Mouse (Mus musculus): ENCODE measurements around the gene Grin2c. TPM values are rescaled to one million over a fixed set of nuclear protein-coding genes. Genes with fewer than 3 reads are reported as not detected.

Gene Grin2c
- polyA plus RNA-seq, 1 experiment, result 0.89 TPM

- TF ChIP-seq POLR2A (IDR thresholded peaks at IDR 0.05; ENCODE audit: borderline replicate concordance, extremely low read depth, insufficient read depth, insufficient read length, poor library complexity, severe bottlenecking) (no peak), CTCF (IDR thresholded peaks at IDR 0.05; ENCODE audit: borderline replicate concordance, extremely low read depth, insufficient read depth, insufficient read length) (no peak)
- no peak for DNase-seq (ENCODE audit: low read depth)
Observed at GRCm38 (mm10) chr11:115272894-115273498, 6.0 kb upstream of the Grin2c start.

GRCm38 (mm10) chr11:115271481-115271880 lies 4.4 kb upstream of the Grin2c start:
- DNase-seq (ENCODE audit: low read depth), result no peak
- no peak for TF ChIP-seq POLR2A (IDR thresholded peaks at IDR 0.05; ENCODE audit: borderline replicate concordance, extremely low read depth, insufficient read depth, insufficient read length, poor library complexity, severe bottlenecking)
- no peak for TF ChIP-seq CTCF (IDR thresholded peaks at IDR 0.05; ENCODE audit: borderline replicate concordance, extremely low read depth, insufficient read depth, insufficient read length)

GRCm38 (mm10) chr11:115271052-115271451 lies 4.0 kb upstream of the Grin2c start:
- no peak for DNase-seq (ENCODE audit: low read depth)
- TF ChIP-seq CTCF (IDR thresholded peaks at IDR 0.05; ENCODE audit: borderline replicate concordance, extremely low read depth, insufficient read depth, insufficient read length), result no peak
- TF ChIP-seq POLR2A (IDR thresholded peaks at IDR 0.05; ENCODE audit: borderline replicate concordance, extremely low read depth, insufficient read depth, insufficient read length, poor library complexity, severe bottlenecking), result no peak

GRCm38 (mm10) chr11:115270148-115270861 lies 3.3 kb upstream of the Grin2c start:
- peak; percentile 95 for TF ChIP-seq CTCF (IDR thresholded peaks at IDR 0.05; ENCODE audit: borderline replicate concordance, extremely low read depth, insufficient read depth, insufficient read length)
- TF ChIP-seq POLR2A (IDR thresholded peaks at IDR 0.05; ENCODE audit: borderline replicate concordance, extremely low read depth, insufficient read depth, insufficient read length, poor library complexity, severe bottlenecking), result no peak
- DNase-seq (ENCODE audit: low read depth), result peak; percentile 86

GRCm38 (mm10) chr11:115269330-115270066 lies 2.5 kb upstream of the Grin2c start:
- TF ChIP-seq POLR2A (IDR thresholded peaks at IDR 0.05; ENCODE audit: borderline replicate concordance, extremely low read depth, insufficient read depth, insufficient read length, poor library complexity, severe bottlenecking) (no peak), CTCF (IDR thresholded peaks at IDR 0.05; ENCODE audit: borderline replicate concordance, extremely low read depth, insufficient read depth, insufficient read length) (no peak)
- no peak for DNase-seq (ENCODE audit: low read depth)

- TF ChIP-seq CTCF (IDR thresholded peaks at IDR 0.05; ENCODE audit: borderline replicate concordance, extremely low read depth, insufficient read depth, insufficient read length) (no peak), POLR2A (IDR thresholded peaks at IDR 0.05; ENCODE audit: borderline replicate concordance, extremely low read depth, insufficient read depth, insufficient read length, poor library complexity, severe bottlenecking) (no peak)
- no peak for DNase-seq (ENCODE audit: low read depth)
Observed at GRCm38 (mm10) chr11:115267958-115268357, 915 bp upstream of the Grin2c start.

GRCm38 (mm10) chr11:115266400-115266778 lies 654 bp downstream of the Grin2c start:
- TF ChIP-seq CTCF (IDR thresholded peaks at IDR 0.05; ENCODE audit: borderline replicate concordance, extremely low read depth, insufficient read depth, insufficient read length) (no peak), POLR2A (IDR thresholded peaks at IDR 0.05; ENCODE audit: borderline replicate concordance, extremely low read depth, insufficient read depth, insufficient read length, poor library complexity, severe bottlenecking) (no peak)
- no peak for DNase-seq (ENCODE audit: low read depth)

- DNase-seq (ENCODE audit: low read depth), result no peak
- TF ChIP-seq CTCF (IDR thresholded peaks at IDR 0.05; ENCODE audit: borderline replicate concordance, extremely low read depth, insufficient read depth, insufficient read length), result no peak
Observed at GRCm38 (mm10) chr11:115265771-115266399, 1.2 kb downstream of the Grin2c start.

GRCm38 (mm10) chr11:115264862-115265668 lies 2.0 kb downstream of the Grin2c start:
- DNase-seq (ENCODE audit: low read depth), result peak; percentile 48

GRCm38 (mm10) chr11:115264136-115264861 lies 2.7 kb downstream of the Grin2c start:
- no peak for DNase-seq (ENCODE audit: low read depth)
- TF ChIP-seq POLR2A (IDR thresholded peaks at IDR 0.05; ENCODE audit: borderline replicate concordance, extremely low read depth, insufficient read depth, insufficient read length, poor library complexity, severe bottlenecking) (no peak), CTCF (IDR thresholded peaks at IDR 0.05; ENCODE audit: borderline replicate concordance, extremely low read depth, insufficient read depth, insufficient read length) (no peak)

More at GRCm38 (mm10) chr11:115264862-115265668, 2.0 kb downstream of the Grin2c start:
- TF ChIP-seq POLR2A (IDR thresholded peaks at IDR 0.05; ENCODE audit: borderline replicate concordance, extremely low read depth, insufficient read depth, insufficient read length, poor library complexity, severe bottlenecking) (no peak), CTCF (IDR thresholded peaks at IDR 0.05; ENCODE audit: borderline replicate concordance, extremely low read depth, insufficient read depth, insufficient read length) (peak; percentile 73)
